Mouse (Mus musculus) heart, embryonic 13.5 days (tissue): ENCODE measurements around the gene Tbx10. TPM values are rescaled to one million over a fixed set of nuclear protein-coding genes. Genes with fewer than 3 reads are reported as not detected.
"Not testable (repeated sequence)": the region's sequence is repeated elsewhere in the genome, so short reads cannot be mapped to it uniquely, and the experiment has no call there.

Source experiments
- ATAC-seq: fragments of 200-750 bp; cut with Nextera tagmentation; 2 replicates; pipeline ENCODE4 v1.8.0; 2017; ENCODE audit warnings: moderate TSS enrichment; ENCODE audit not compliant: insufficient number of reproducible peaks, low FRiP score, low TSS enrichment; ENCODE audit errors: extremely low read depth
- H3K27ac ChIP-seq: fragments of 300-500 bp; sonication (generic); replicated peaks from 2 replicates; pipeline ENCODE4 v1.5.1; 2015; ENCODE audit warnings: moderate library complexity, mild to moderate bottlenecking, inconsistent platforms
- H3K27me3 ChIP-seq: fragments of 300-500 bp; sonication (generic); replicated peaks from 2 replicates; pipeline ENCODE4 v1.6.1; 2015; ENCODE audit warnings: mild to moderate bottlenecking, inconsistent platforms
- H3K36me3 ChIP-seq: fragments of 300-500 bp; sonication (generic); 2 replicates; pipeline ENCODE4 v1.6.1; 2015; ENCODE audit warnings: mild to moderate bottlenecking, inconsistent platforms
- H3K4me1 ChIP-seq: fragments of 300-500 bp; sonication (generic); 2 replicates; pipeline ENCODE4 v1.6.1; 2015; ENCODE audit warnings: inconsistent platforms
- H3K4me2 ChIP-seq: fragments of 300-500 bp; sonication (generic); 2 replicates; pipeline ENCODE4 v1.6.1; 2015; ENCODE audit warnings: inconsistent platforms, mild to moderate bottlenecking, moderate library complexity
- H3K4me3 ChIP-seq: fragments of 300-500 bp; sonication (generic); 2 replicates; pipeline ENCODE4 v1.5.1; 2015; ENCODE audit warnings: moderate library complexity, mild to moderate bottlenecking, inconsistent platforms
- H3K9ac ChIP-seq: fragments of 300-500 bp; sonication (generic); 2 replicates; pipeline ENCODE4 v1.6.1; 2015; ENCODE audit warnings: inconsistent platforms, mild to moderate bottlenecking, moderate library complexity
- H3K9me3 ChIP-seq: fragments of 300-500 bp; sonication (generic); 2 replicates; pipeline ENCODE4 v1.6.1; 2016; ENCODE audit warnings: inconsistent platforms
- WGBS: fragments of 180-500 bp; shearing (Covaris S2); methylation state at CpG from one replicate; pipeline ENCODE4 v1.1.7; 2015; ENCODE audit warnings: mixed read lengths; 5-methylcytosine and 5-hydroxymethylcytosine counted together
- polyA plus RNA-seq: library from polyadenylated mRNA; unstranded; fragments of >200 nt; fragmentation: Nextera tagmentation; extraction: Ambion mirVana; gene quantifications from 2 replicates; pipeline ENCODE4 v1.2.1, GENCODE M21; 2015

Tbx10 gene
- polyA plus RNA-seq, 1 experiment from 2014 or later = not detected

DNA sequence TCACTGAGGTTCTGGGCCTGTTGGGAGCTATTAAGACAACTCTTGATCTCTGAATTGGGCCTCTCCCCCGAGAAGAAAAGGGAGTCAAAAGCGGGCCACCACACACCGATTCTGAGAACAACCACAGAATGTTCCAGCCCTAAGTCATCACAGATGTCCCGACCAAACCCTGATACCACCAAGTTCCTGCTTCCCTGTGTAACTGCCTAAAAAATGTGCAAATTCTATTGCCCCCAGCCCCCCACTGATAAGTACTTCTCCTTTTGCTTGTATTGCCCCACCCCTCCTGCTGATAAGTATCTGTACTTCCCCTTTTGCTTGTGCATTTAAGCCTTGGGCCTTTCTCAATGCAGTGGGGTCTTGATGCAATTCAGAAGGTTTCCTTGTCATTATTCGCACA is 51.6 kb downstream of the Tbx10 start:
- 85% methylated on average over 5 of the region's 5 CpGs for WGBS
- H3K4me2 ChIP-seq, H3K36me3 ChIP-seq, H3K9me3 ChIP-seq, H3K4me1 ChIP-seq, H3K9ac ChIP-seq, H3K4me3 ChIP-seq, H3K27me3 ChIP-seq, H3K27ac ChIP-seq, ATAC-seq: not testable (repeated sequence)

DNA sequence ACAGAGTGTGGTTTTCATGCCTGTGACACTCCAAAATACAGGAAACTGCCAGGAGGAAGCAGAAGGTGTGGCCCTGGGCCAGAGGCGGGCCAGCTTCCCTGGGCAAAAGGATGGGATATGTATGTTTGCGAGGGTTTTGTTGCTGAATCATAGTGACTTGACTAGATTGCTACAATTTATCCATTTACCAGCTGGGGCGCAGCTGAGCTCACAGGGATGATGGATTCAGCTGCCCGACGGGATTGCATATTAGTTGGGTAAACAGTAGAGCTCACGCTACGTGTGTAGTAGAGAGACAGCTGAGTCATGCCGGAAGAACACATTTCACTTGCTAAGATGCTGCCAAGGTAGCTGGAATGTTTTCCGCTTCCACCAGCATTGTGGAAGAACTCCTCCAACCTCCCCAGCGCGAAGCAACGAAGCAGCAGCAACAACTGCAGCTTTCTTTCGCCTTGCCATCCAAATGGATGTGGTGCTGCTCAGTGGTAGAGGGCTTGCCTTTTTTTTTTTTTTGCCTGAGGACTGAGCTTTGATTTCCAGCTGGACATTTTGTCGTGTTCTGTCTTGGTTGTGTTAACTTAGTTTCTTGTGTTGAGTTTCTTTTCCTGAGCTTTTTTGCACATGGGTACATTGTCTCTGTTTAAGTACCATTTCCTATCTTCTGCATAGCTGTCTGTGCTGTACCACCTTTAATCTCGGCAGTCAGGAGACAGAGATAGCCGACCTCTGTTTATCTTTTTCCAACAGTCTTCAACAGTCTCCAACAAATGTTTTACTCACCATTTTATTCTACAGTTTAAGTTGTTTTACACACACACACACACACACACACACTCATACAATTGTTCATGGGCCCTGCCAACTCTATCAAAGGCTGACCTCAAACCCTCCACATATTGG is 53.7 kb downstream of the Tbx10 start, which contains the start of gene Gstp2:
TSS of gene Gstp2 (minus strand) at position 58 of the 900 bp plus-strand sequence.
- Histone ChIP-seq H3K4me3 (peak within 1 kb of the TSS; percentile 13; the same call in 1 of the 2 replicates), H3K36me3 (no peaks in the 10 kb centered on the region), H3K4me2 (peak within 1 kb of the TSS; percentile 53), H3K27ac (peak within 1 kb of the TSS; percentile 63; the same call in 1 of the 2 replicates), H3K4me1 (peaks cover 10% of the 10 kb centered on the region), H3K9ac (0 out of 2 replicates have a peak within 1 kb of the TSS, but pooled peaks have one; percentile 10), H3K9me3 (0 out of 2 replicates have a peak, but pooled peaks cover 4% of the 10 kb centered on the region), H3K27me3 (no peaks in the 10 kb centered on the region)
- ATAC-seq = peak; percentile 72
- WGBS = 41% methylated on average over 16 of the region's 16 CpGs

DNA sequence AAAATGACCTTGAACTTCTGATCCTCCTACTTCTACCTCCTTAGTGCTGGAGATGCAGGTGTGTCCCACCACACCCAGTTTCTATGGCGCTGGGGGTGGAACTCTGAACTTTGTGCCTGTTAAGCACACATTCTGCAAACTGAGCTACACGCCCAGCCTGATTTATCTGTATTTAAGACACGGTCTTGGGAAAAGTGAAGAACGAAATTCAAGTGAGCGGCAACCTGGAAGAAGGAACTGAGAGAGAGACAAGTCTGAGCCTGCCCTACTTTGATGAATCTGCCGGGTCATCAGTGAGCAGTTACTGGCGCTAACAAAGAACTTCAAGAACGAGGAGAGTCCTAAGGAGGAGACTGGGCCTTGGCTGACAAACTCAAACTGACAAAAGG is 54.3 kb downstream of the Tbx10 start:
- no peaks in the 10 kb centered on the region for H3K36me3 ChIP-seq
- no peak overlapping the region; the same call in 1 of the 2 replicates for H3K4me2 ChIP-seq
- H3K4me3 ChIP-seq = no peak overlapping the region
- no peaks in the 10 kb centered on the region for H3K27me3 ChIP-seq
- ATAC-seq = no peak
- peak overlapping the region; percentile 13; the same call in 1 of the 2 replicates for H3K27ac ChIP-seq
- 0 out of 2 replicates have a peak, but pooled peaks cover 4% of the 10 kb centered on the region for H3K9me3 ChIP-seq
- WGBS = 76% methylated on average over 8 of the region's 8 CpGs
- 0 out of 2 replicates have a peak overlapping the region, but pooled peaks have one; percentile 10 for H3K9ac ChIP-seq
- H3K4me1 ChIP-seq = peaks cover 10% of the 10 kb centered on the region

DNA sequence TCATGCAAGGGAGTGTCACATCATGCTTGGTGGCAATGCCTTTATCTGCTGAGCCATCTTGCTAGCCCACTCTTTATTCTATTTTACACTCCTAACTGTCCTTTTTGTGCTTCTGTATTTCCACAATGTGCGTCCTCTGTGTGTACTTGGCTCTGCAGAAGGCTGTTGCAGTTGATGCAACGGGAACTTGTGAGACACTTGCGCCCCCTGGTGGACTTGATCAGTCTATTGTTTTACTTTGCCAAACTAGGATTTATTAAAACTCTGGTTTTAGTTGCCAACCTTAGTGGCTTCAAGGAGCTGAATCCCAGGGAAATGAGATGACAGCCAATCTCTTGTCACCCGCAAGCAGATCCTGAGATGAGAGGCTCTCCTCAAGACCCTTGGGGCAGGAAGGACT is 55.3 kb downstream of the Tbx10 start:
- Histone ChIP-seq H3K27ac (no peak overlapping the region), H3K9ac (no peak overlapping the region), H3K36me3 (no peaks in the 10 kb centered on the region), H3K4me1 (peaks cover 10% of the 10 kb centered on the region), H3K9me3 (0 out of 2 replicates have a peak, but pooled peaks cover 4% of the 10 kb centered on the region), H3K4me3 (no peak overlapping the region), H3K27me3 (no peaks in the 10 kb centered on the region), H3K4me2 (no peak overlapping the region)
- no peak for ATAC-seq
- 21% methylated on average over 4 of the region's 4 CpGs for WGBS

DNA sequence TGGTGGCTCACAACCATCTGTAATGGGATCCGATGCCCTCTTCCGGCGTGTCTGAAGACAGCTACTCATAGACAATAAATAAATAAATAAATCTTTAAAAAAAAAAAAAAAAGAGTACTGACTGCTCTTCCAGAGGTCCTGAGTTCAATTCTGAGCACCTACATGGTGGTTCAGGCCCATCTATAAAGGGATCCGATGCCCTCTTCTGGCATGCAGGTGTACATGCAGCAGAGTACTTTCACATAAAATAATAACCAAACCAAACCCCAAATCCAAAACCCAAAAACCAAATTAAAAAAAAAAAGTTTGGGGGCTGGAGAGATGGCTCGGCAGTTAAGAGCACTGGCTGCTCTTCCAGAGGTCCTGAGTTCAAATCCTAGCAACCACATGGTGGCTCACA is 56.5 kb downstream of the Tbx10 start:
- not testable (repeated sequence) for H3K27ac ChIP-seq, H3K27me3 ChIP-seq, H3K4me2 ChIP-seq, H3K4me3 ChIP-seq, H3K9ac ChIP-seq, H3K9me3 ChIP-seq, H3K36me3 ChIP-seq, ATAC-seq, H3K4me1 ChIP-seq
- 76% methylated on average over 5 of the region's 5 CpGs for WGBS

Other genes starting within 250 kb of the Tbx10 start
- 17.7 and 17.9 TPM in 2 replicates for gene Kmt5b, start 225.3 kb upstream of the Tbx10 start, polyA plus RNA-seq
- 22.6 and 23.5 TPM in 2 replicates for gene Chka, start 141.0 kb upstream of the Tbx10 start, polyA plus RNA-seq
- gene Tcirg1, start 85.6 kb upstream of the Tbx10 start, polyA plus RNA-seq = 22.7 and 25.1 TPM in 2 replicates
- 361 and 400 TPM in 2 replicates for gene Ndufs8, start 80.0 kb upstream of the Tbx10 start, polyA plus RNA-seq
- 2.2 and 2.3 TPM in 2 replicates for gene Aldh3b1, start 62.9 kb upstream of the Tbx10 start, polyA plus RNA-seq
- gene Unc93b1, start 57.6 kb upstream of the Tbx10 start, polyA plus RNA-seq = 12.4 and 13.6 TPM in 2 replicates
- gene Aldh3b3, start 34.1 kb upstream of the Tbx10 start, polyA plus RNA-seq = not detected in 2 replicates
- gene Aldh3b2, start 20.4 kb upstream of the Tbx10 start, polyA plus RNA-seq = 0.06 TPM in 1 of 2 replicates, not detected in the other
- 10.4 and 10.8 TPM in 2 replicates for gene Acy3, start 6.2 kb upstream of the Tbx10 start, polyA plus RNA-seq
- 51.7 and 60.0 TPM in 2 replicates for gene Nudt8, start 7.8 kb downstream of the Tbx10 start, polyA plus RNA-seq
- 4.1 and 5.4 TPM in 2 replicates for gene Gm49405, start 7.9 kb downstream of the Tbx10 start, polyA plus RNA-seq
- gene Doc2g, start 10.6 kb downstream of the Tbx10 start, polyA plus RNA-seq = 80.5 and 99.3 TPM in 2 replicates
- 407 and 462 TPM in 2 replicates for gene Ndufv1, start 20.1 kb downstream of the Tbx10 start, polyA plus RNA-seq
- gene Gstp1, start 45.2 kb downstream of the Tbx10 start, polyA plus RNA-seq = 380 and 421 TPM in 2 replicates
- gene Gstp2, start 53.3 kb downstream of the Tbx10 start, polyA plus RNA-seq = 5.1 and 5.9 TPM in 2 replicates
- gene Gstp3, start 66.8 kb downstream of the Tbx10 start, polyA plus RNA-seq = 0.29 and 0.61 TPM in 2 replicates
- gene Cabp2, start 88.8 kb downstream of the Tbx10 start, polyA plus RNA-seq = not detected in 2 replicates
- gene Cdk2ap2, start 104.4 kb downstream of the Tbx10 start, polyA plus RNA-seq = 64.5 and 64.9 TPM in 2 replicates
- gene Pitpnm1, start 107.2 kb downstream of the Tbx10 start, polyA plus RNA-seq = 18.2 and 21.8 TPM in 2 replicates
- gene Aip, start 133.1 kb downstream of the Tbx10 start, polyA plus RNA-seq = 84.3 and 96.3 TPM in 2 replicates
- not detected in 2 replicates for gene Gpr152, start 147.0 kb downstream of the Tbx10 start, polyA plus RNA-seq
- not detected in 2 replicates for gene Cabp4, start 151.3 kb downstream of the Tbx10 start, polyA plus RNA-seq
- gene Coro1b, start 155.9 kb downstream of the Tbx10 start, polyA plus RNA-seq = 107 and 122 TPM in 2 replicates
- 1.2 and 1.4 TPM in 2 replicates for gene Ptprcap, start 160.9 kb downstream of the Tbx10 start, polyA plus RNA-seq
- 46.0 and 47.1 TPM in 2 replicates for gene Rps6kb2, start 170.6 kb downstream of the Tbx10 start, polyA plus RNA-seq
- 4.4 and 5.0 TPM in 2 replicates for gene Carns1, start 182.7 kb downstream of the Tbx10 start, polyA plus RNA-seq
- 2.0 and 2.7 TPM in 2 replicates for gene Tbc1d10c, start 198.5 kb downstream of the Tbx10 start, polyA plus RNA-seq
- 642 and 729 TPM in 2 replicates for gene Ppp1ca, start 199.3 kb downstream of the Tbx10 start, polyA plus RNA-seq
- gene Rad9a, start 208.9 kb downstream of the Tbx10 start, polyA plus RNA-seq = 21.3 and 22.2 TPM in 2 replicates
- gene Clcf1, start 221.5 kb downstream of the Tbx10 start, polyA plus RNA-seq = 1.1 and 1.9 TPM in 2 replicates
- gene AC109138.7, start 221.6 kb downstream of the Tbx10 start, polyA plus RNA-seq = not detected in 2 replicates
- 19.9 and 23.5 TPM in 2 replicates for gene Pold4, start 239.1 kb downstream of the Tbx10 start, polyA plus RNA-seq